In the genomic region with DNA sequence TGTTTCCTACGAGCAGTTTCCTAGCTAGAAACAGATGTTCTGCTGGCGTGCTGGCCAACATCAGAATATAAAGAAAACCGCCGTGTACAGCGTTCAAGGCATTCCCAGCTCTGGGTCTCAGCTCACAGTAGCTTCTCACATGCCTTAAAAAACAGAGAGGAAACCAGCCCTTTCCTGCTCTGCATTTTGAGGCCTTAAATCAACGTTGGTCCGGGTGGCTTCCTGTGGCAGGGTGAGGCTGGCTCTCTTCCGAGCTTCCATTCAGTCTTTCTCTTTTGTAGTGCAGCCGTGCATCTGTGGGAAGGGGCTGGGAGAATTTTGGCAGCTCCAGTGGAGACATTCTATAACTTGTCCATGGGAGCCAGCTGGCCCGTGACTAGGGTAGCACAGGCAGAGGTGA, we compare ENCODE assay signal across 10 mouse cellular contexts.
DNase-seq lines count a peak whose midpoint lies in the region; ATAC-seq and TF ChIP-seq lines count a peak whose summit lies in the region.
"Had no signal": no experiment of that assay in that cellular context is flagged by ENCODE, and none has a peak within 500 bp of the region (broad histone marks: within the 10 kb centered on the region; RNA-seq: fewer than 3 reads in every experiment).

No protein-coding gene starts in this region.

- no peak overlapping the region for H3K4me2 ChIP-seq in heart, postnatal 0 days (ENCODE audit: low read depth, low read length)
- H3K4me2 ChIP-seq in hindbrain, embryonic 12.5 days (replicated peaks): no peak overlapping the region
- H3K4me2 ChIP-seq in neural tube, embryonic 15.5 days: no peak overlapping the region; the same call in 1 of the 2 replicates
- H3K4me2 ChIP-seq: liver, embryonic 12.5 days had no signal

- peak overlapping the region; percentile 36 for H3K27ac ChIP-seq in heart, postnatal 0 days (ENCODE audit: low read depth)
- peak overlapping the region; percentile 44; the same call in 1 of the 2 replicates for H3K27ac ChIP-seq in hindbrain, embryonic 12.5 days
- peak overlapping the region; percentile 72 for H3K27ac ChIP-seq in neural tube, embryonic 15.5 days (replicated peaks)
- H3K27ac ChIP-seq: liver, embryonic 12.5 days had no signal

- no peaks in the 10 kb centered on the region for H3K9me3 ChIP-seq in heart, postnatal 0 days (replicated peaks; ENCODE audit: control insufficient read depth, low read length)
- no peaks in the 10 kb centered on the region for H3K9me3 ChIP-seq in hindbrain, embryonic 12.5 days (replicated peaks)
- no peaks in the 10 kb centered on the region for H3K9me3 ChIP-seq in neural tube, embryonic 15.5 days (replicated peaks)
- H3K9me3 ChIP-seq: liver, embryonic 12.5 days had no signal

- H3K27me3 ChIP-seq in heart, postnatal 0 days (ENCODE audit: control insufficient read depth, insufficient read depth, low read length): no peaks in the 10 kb centered on the region
- H3K27me3 ChIP-seq in hindbrain, embryonic 12.5 days: no peaks in the 10 kb centered on the region
- H3K27me3 ChIP-seq in neural tube, embryonic 15.5 days (replicated peaks): no peaks in the 10 kb centered on the region
- H3K27me3 ChIP-seq: liver, embryonic 12.5 days had no signal

- no peak for TF ChIP-seq CTCF in heart, postnatal 0 days (IDR thresholded peaks at IDR 0.05; ENCODE audit: low read depth)

- peak; percentile 39 for DNase-seq in heart, postnatal 0 days (ENCODE audit: low spot score)
- no peak for DNase-seq in heart, adult 9 months (ENCODE audit: low spot score in 2 of 2)
- DNase-seq in right cerebral cortex, postnatal 10 days (ENCODE audit: low spot score in 2 of 2): peak; percentile 40 to 44
- no peak for DNase-seq in right cerebral cortex, postnatal 25 days
- no peak for DNase-seq in left cerebral cortex, adult 8-10 months (ENCODE audit: low spot score in 2 of 2)
- DNase-seq: cerebellum, adult 2 months; thymus, postnatal 4 days had no signal

- no peak overlapping the region for H3K4me3 ChIP-seq in heart, postnatal 0 days (ENCODE audit: low read depth, low read length)
- H3K4me3 ChIP-seq in hindbrain, embryonic 12.5 days: no peak overlapping the region
- no peak overlapping the region for H3K4me3 ChIP-seq in neural tube, embryonic 15.5 days (replicated peaks)
- H3K4me3 ChIP-seq: liver, embryonic 12.5 days had no signal

- no peak overlapping the region for H3K9ac ChIP-seq in heart, postnatal 0 days (replicated peaks; ENCODE audit: low read depth, low read length)
- no peak overlapping the region for H3K9ac ChIP-seq in hindbrain, embryonic 12.5 days
- H3K9ac ChIP-seq in neural tube, embryonic 15.5 days (replicated peaks): no peak overlapping the region
- H3K9ac ChIP-seq: liver, embryonic 12.5 days had no signal

- H3K4me1 ChIP-seq in heart, postnatal 0 days (ENCODE audit: control insufficient read depth, insufficient read depth): no peaks in the 10 kb centered on the region
- no peaks in the 10 kb centered on the region for H3K4me1 ChIP-seq in hindbrain, embryonic 12.5 days
- H3K4me1 ChIP-seq in neural tube, embryonic 15.5 days: peaks cover 3% of the 10 kb centered on the region; the same call in 1 of the 2 replicates
- H3K4me1 ChIP-seq: liver, embryonic 12.5 days had no signal

- ATAC-seq in heart, postnatal 0 days (ENCODE audit: insufficient read depth, low read depth): 0 out of 2 replicates have a peak, but pooled peaks have one; percentile 17
- no peak for ATAC-seq in hindbrain, embryonic 12.5 days (ENCODE audit: low FRiP score)
- peak; percentile 75; the same call in 1 of the 2 replicates for ATAC-seq in neural tube, embryonic 15.5 days (ENCODE audit: low FRiP score)
- ATAC-seq: liver, embryonic 12.5 days had no signal

- 45% methylated on average over 10 of the region's 10 CpGs for WGBS in heart, postnatal 0 days
- WGBS in hindbrain, embryonic 12.5 days: 53% methylated on average over 10 of the region's 10 CpGs
- 60% methylated on average over 10 of the region's 10 CpGs for WGBS in neural tube, embryonic 15.5 days

- no peak for TF ChIP-seq EP300 in heart, postnatal 0 days (IDR thresholded peaks at IDR 0.05; ENCODE audit: low read depth)

- H3K36me3 ChIP-seq in heart, postnatal 0 days (replicated peaks; ENCODE audit: control insufficient read depth, insufficient read depth, low read length): no peaks in the 10 kb centered on the region
- H3K36me3 ChIP-seq in hindbrain, embryonic 12.5 days: no peaks in the 10 kb centered on the region
- H3K36me3 ChIP-seq in neural tube, embryonic 15.5 days: no peaks in the 10 kb centered on the region
- H3K36me3 ChIP-seq: liver, embryonic 12.5 days had no signal

Comparison
In these comparisons a context has a peak if more than half of its experiments do, and no peak if none do; other contexts are left out.
1. DNase-seq: peak in heart, postnatal 0 days (single experiment) and right cerebral cortex, postnatal 10 days (2 of 2); none in heart, adult 9 months (0 of 2), right cerebral cortex, postnatal 25 days (single experiment) and left cerebral cortex, adult 8-10 months (0 of 2).
2. Peak in every context shown above with its lines, with median percentiles within 50 percentile points of each other: H3K27ac ChIP-seq.